In genomic region chr10:117676036-117676643, GRCm38 (mm10) we compare ENCODE assay signal across 8 mouse cellular contexts. TPM values are rescaled to one million over a fixed set of nuclear protein-coding genes. Genes with fewer than 3 reads are reported as not detected.
A peak's percentile ranks its signal among the peaks of the same experiment; 100 is the strongest.
DNase-seq lines count a peak whose midpoint lies in the region; ATAC-seq and TF ChIP-seq lines count a peak whose summit lies in the region.

No protein-coding gene starts in this region.

- no peaks in the 10 kb centered on the region for H3K9me3 ChIP-seq in forebrain, embryonic 11.5 days (ENCODE audit: control insufficient read depth, low read length)
- H3K9me3 ChIP-seq in intestine, embryonic 15.5 days = no peaks in the 10 kb centered on the region
- no peaks in the 10 kb centered on the region for H3K9me3 ChIP-seq in limb, embryonic 14.5 days (ENCODE audit: control insufficient read depth, low read length)

- no peak for DNase-seq in cerebellum, adult 9-10 months
- peak; percentile 23 for DNase-seq in adrenal gland, postnatal 25 days
- no peak for DNase-seq in forebrain, embryonic 11.5 days (ENCODE audit: low spot score)
- DNase-seq in limb, embryonic 14.5 days (ENCODE audit: low spot score) = no peak
- peak; percentile 65 for DNase-seq in right cerebral cortex, postnatal 25 days
- no peak for DNase-seq in gastrocnemius, postnatal 10 days

- peak overlapping the region; percentile 49 for H3K9ac ChIP-seq in forebrain, embryonic 11.5 days (ENCODE audit: low read length)
- H3K9ac ChIP-seq in intestine, embryonic 15.5 days = no peak overlapping the region
- no peak overlapping the region for H3K9ac ChIP-seq in limb, embryonic 14.5 days (ENCODE audit: low read depth, low read length, severe bottlenecking)

- H3K4me1 ChIP-seq in forebrain, embryonic 11.5 days (replicated peaks; ENCODE audit: control insufficient read depth, insufficient read depth, low read length) = no peaks in the 10 kb centered on the region
- 0 out of 2 replicates have a peak, but pooled peaks cover 9% of the 10 kb centered on the region for H3K4me1 ChIP-seq in intestine, embryonic 15.5 days (replicated peaks)
- peaks cover 3% of the 10 kb centered on the region; the same call in 1 of the 2 replicates for H3K4me1 ChIP-seq in limb, embryonic 14.5 days (ENCODE audit: control insufficient read depth, insufficient read depth, low read length)

- TF ChIP-seq POLR2A in limb, embryonic 14.5 days (IDR thresholded peaks at IDR 0.05; ENCODE audit: borderline replicate concordance, extremely low read depth, insufficient read depth, insufficient read length) = no peak

- no peaks in the 10 kb centered on the region for H3K27me3 ChIP-seq in forebrain, embryonic 11.5 days (ENCODE audit: control insufficient read depth, insufficient read depth, low read length)
- H3K27me3 ChIP-seq in intestine, embryonic 15.5 days (replicated peaks) = no peaks in the 10 kb centered on the region
- no peaks in the 10 kb centered on the region for H3K27me3 ChIP-seq in limb, embryonic 14.5 days (ENCODE audit: control insufficient read depth, insufficient read depth, low read length)

- no peak overlapping the region for H3K27ac ChIP-seq in forebrain, embryonic 11.5 days (ENCODE audit: low read depth, low read length)
- no peak overlapping the region for H3K27ac ChIP-seq in intestine, embryonic 15.5 days
- no peak overlapping the region for H3K27ac ChIP-seq in limb, embryonic 14.5 days (replicated peaks; ENCODE audit: low read depth, low read length)

- peak; percentile 62 for ATAC-seq in cerebellum, adult (ENCODE audit: insufficient number of reproducible peaks, low FRiP score, low TSS enrichment)
- peak; percentile 56 for ATAC-seq in forebrain, embryonic 11.5 days (replicated peaks; ENCODE audit: low FRiP score)
- peak; percentile 22; the same call in 1 of the 2 replicates for ATAC-seq in intestine, embryonic 15.5 days
- ATAC-seq in limb, embryonic 14.5 days (ENCODE audit: low FRiP score, low read depth) = no peak

- 40% methylated on average over 19 of the region's 19 CpGs for WGBS in forebrain, embryonic 11.5 days
- WGBS in intestine, embryonic 15.5 days = 48% methylated on average over 19 of the region's 19 CpGs
- WGBS in limb, embryonic 14.5 days = 29% methylated on average over 19 of the region's 19 CpGs

- peak overlapping the region; percentile 52 for H3K4me2 ChIP-seq in forebrain, embryonic 11.5 days (ENCODE audit: low read depth, low read length, severe bottlenecking)
- peak overlapping the region; percentile 48 for H3K4me2 ChIP-seq in intestine, embryonic 15.5 days (replicated peaks)
- H3K4me2 ChIP-seq in limb, embryonic 14.5 days (replicated peaks; ENCODE audit: low read depth, low read length, severe bottlenecking) = peak overlapping the region; percentile 48

- H3K36me3 ChIP-seq in forebrain, embryonic 11.5 days (ENCODE audit: control insufficient read depth, insufficient read depth, low read length) = no peaks in the 10 kb centered on the region
- no peaks in the 10 kb centered on the region for H3K36me3 ChIP-seq in intestine, embryonic 15.5 days
- no peaks in the 10 kb centered on the region for H3K36me3 ChIP-seq in limb, embryonic 14.5 days (ENCODE audit: control insufficient read depth, insufficient read depth, low read length)

- peak overlapping the region; percentile 30 for H3K4me3 ChIP-seq in forebrain, embryonic 11.5 days (ENCODE audit: low read depth, low read length)
- H3K4me3 ChIP-seq in intestine, embryonic 15.5 days (replicated peaks) = peak overlapping the region; percentile 18
- H3K4me3 ChIP-seq in limb, embryonic 14.5 days (replicated peaks; ENCODE audit: low read length) = peak overlapping the region; percentile 29

RNA-seq across cellular contexts. Expression of gene Mdm2, which starts 34.4 kb away (rescaled TPM):
- 50.3 and 61.9 TPM in 2 replicates for total RNA-seq in adrenal gland, postnatal 25 days (2021)
- 75.9 and 91.6 TPM in 2 replicates for polyA plus RNA-seq in forebrain, embryonic 11.5 days (2014; fragmentation: Nextera tagmentation; extraction: Ambion mirVana)
- 34.0 and 35.1 TPM in 2 replicates for polyA plus RNA-seq in intestine, embryonic 15.5 days (2015; fragmentation: Nextera tagmentation; extraction: Ambion mirVana)
- polyA plus RNA-seq in limb, embryonic 14.5 days (2012; rRNA removed) = 56.9 and 59.9 TPM in 2 replicates
- 32.9 and 39.2 TPM in 2 replicates for polyA plus RNA-seq in limb, embryonic 14.5 days (2014; fragmentation: Nextera tagmentation; extraction: Ambion mirVana)
- total RNA-seq in gastrocnemius, postnatal 10 days (2021) = 10 to 100 TPM; 34.1 to 36.4 TPM

RNA-seq across cellular contexts. Expression of gene Cpm, which starts 46.8 kb away (rescaled TPM):
- 26.0 and 27.0 TPM in 2 replicates for total RNA-seq in adrenal gland, postnatal 25 days (2021)
- 4.1 and 5.0 TPM in 2 replicates for polyA plus RNA-seq in forebrain, embryonic 11.5 days (2014; fragmentation: Nextera tagmentation; extraction: Ambion mirVana)
- polyA plus RNA-seq in intestine, embryonic 15.5 days (2015; fragmentation: Nextera tagmentation; extraction: Ambion mirVana) = 44.4 and 50.7 TPM in 2 replicates
- polyA plus RNA-seq in limb, embryonic 14.5 days (2012; rRNA removed) = 24.4 and 28.2 TPM in 2 replicates
- 41.6 and 44.5 TPM in 2 replicates for polyA plus RNA-seq in limb, embryonic 14.5 days (2014; fragmentation: Nextera tagmentation; extraction: Ambion mirVana)
- 1 to 10 TPM; 9.3 to 10.0 TPM for total RNA-seq in gastrocnemius, postnatal 10 days (2021)

Comparison
In these comparisons a context has a peak if more than half of its experiments do, and no peak if none do; other contexts are left out.
1. DNase-seq: peak in adrenal gland, postnatal 25 days (single experiment) and right cerebral cortex, postnatal 25 days (single experiment); none in cerebellum, adult 9-10 months (single experiment), forebrain, embryonic 11.5 days (single experiment), limb, embryonic 14.5 days (single experiment) and gastrocnemius, postnatal 10 days (single experiment).
2. Peak in every context shown above with its lines, with median percentiles within 50 percentile points of each other: H3K4me2 ChIP-seq and H3K4me3 ChIP-seq.